Mouse (Mus musculus): ENCODE results near the gene Nadk.

DNA sequence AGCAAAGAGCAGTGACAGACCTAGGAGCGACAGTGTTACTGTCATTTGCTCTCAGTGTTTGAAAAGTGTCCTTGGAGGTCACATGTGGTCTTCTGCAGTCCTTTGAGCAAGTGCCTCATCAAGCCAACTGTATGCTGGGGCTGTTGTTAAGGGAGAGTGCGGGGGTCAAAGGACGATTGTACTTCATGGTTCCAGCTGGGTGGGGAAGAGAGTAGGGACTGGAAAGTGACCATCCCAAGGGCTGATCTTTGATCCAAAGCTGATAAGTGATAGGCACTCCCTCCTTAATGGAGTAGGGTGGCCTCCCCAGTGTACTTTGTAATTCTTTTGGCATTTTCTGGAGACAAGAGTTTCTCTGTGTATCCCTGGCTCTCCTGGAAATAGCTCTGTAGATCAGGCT is 49.7 kb downstream of the Nadk start:
- TF ChIP-seq CTCF (IDR thresholded peaks at IDR 0.05) = no peak
- TF ChIP-seq POLR2A (IDR thresholded peaks at IDR 0.05; ENCODE audit: insufficient read depth, low read depth, low read length) = no peak
